Mouse (Mus musculus) liver, embryonic 15.5 days (tissue): ENCODE results near the gene Polr2c. TPM values are rescaled to one million over a fixed set of nuclear protein-coding genes. Genes with fewer than 3 reads are reported as not detected.

Experiments
- polyA plus RNA-seq: library from polyadenylated mRNA; unstranded; fragments of >200 nt; fragmentation: Nextera tagmentation; extraction: Ambion mirVana; gene quantifications from 2 replicates; pipeline ENCODE4 v1.2.1, GENCODE M21; 2015

Polr2c gene
- polyA plus RNA-seq, 1 experiment from 2014 or later = 70.5 TPM

Other genes starting within 250 kb of the Polr2c start
- 23.9 and 24.7 TPM in 2 replicates for gene Arl2bp, start 190.8 kb upstream of the Polr2c start, polyA plus RNA-seq
- gene Pllp, start 161.2 kb upstream of the Polr2c start, polyA plus RNA-seq = 0.37 and 0.89 TPM in 2 replicates
- gene Ccl22, start 111.9 kb upstream of the Polr2c start, polyA plus RNA-seq = 0.32 and 0.37 TPM in 2 replicates
- 0.33 and 0.54 TPM in 2 replicates for gene Cx3cl1, start 85.4 kb upstream of the Polr2c start, polyA plus RNA-seq
- gene Ccl17, start 47.0 kb upstream of the Polr2c start, polyA plus RNA-seq = not detected in 2 replicates
- gene Coq9, start 19.1 kb upstream of the Polr2c start, polyA plus RNA-seq = 50.8 and 55.0 TPM in 2 replicates
- 46.6 and 48.2 TPM in 2 replicates for gene Ciapin1, start 19.1 kb upstream of the Polr2c start, polyA plus RNA-seq
- 11.0 and 12.9 TPM in 2 replicates for gene Dok4, start 18.9 kb downstream of the Polr2c start, polyA plus RNA-seq
- gene Ccdc102a, start 60.6 kb downstream of the Polr2c start, polyA plus RNA-seq = 2.3 TPM in 2 replicates
- gene Adgrg5, start 66.2 kb downstream of the Polr2c start, polyA plus RNA-seq = 0.25 TPM in 2 replicates
- gene Adgrg1, start 117.3 kb downstream of the Polr2c start, polyA plus RNA-seq = 45.2 and 46.1 TPM in 2 replicates
- 8.3 and 9.3 TPM in 2 replicates for gene Adgrg3, start 160.2 kb downstream of the Polr2c start, polyA plus RNA-seq
- gene Drc7, start 197.7 kb downstream of the Polr2c start, polyA plus RNA-seq = 0.35 and 0.39 TPM in 2 replicates
- gene Katnb1, start 223.7 kb downstream of the Polr2c start, polyA plus RNA-seq = 9.6 and 12.0 TPM in 2 replicates